Mouse (Mus musculus): ENCODE measurements around the gene Defa35. TPM values are rescaled to one million over a fixed set of nuclear protein-coding genes. Genes with fewer than 3 reads are reported as not detected.
"Not testable (repeated sequence)": the region's sequence is repeated elsewhere in the genome, so short reads cannot be mapped to it uniquely, and the experiment has no call there.

Gene Defa35
- not detected for total RNA-seq (2022)

GRCm38 (mm10) chr8:21064738-21065137 is at the start of gene Defa35:
TSS of gene Defa35 (plus strand) at chr8:21065038.
- not testable (repeated sequence) for DNase-seq (ENCODE audit: low spot score in 2 of 2)

- DNase-seq (ENCODE audit: low spot score in 2 of 2): not testable (repeated sequence)
Observed at GRCm38 (mm10) chr8:21025245-21025644, 39.6 kb upstream of the Defa35 start, which contains the start of gene Defa21. TSS of gene Defa21 (plus strand) at chr8:21025545.

GRCm38 (mm10) chr8:21054747-21055146 is 10.1 kb upstream of the Defa35 start, which contains the start of gene Defa23:
TSS of gene Defa23 (plus strand) at chr8:21055047.
- not testable (repeated sequence) for DNase-seq (ENCODE audit: low spot score in 2 of 2)

- not testable (repeated sequence) for DNase-seq (ENCODE audit: low spot score in 2 of 2)
Observed at GRCm38 (mm10) chr8:21084142-21084541, 19.3 kb downstream of the Defa35 start, which contains the start of gene Defa25. TSS of gene Defa25 (plus strand) at chr8:21084442.

GRCm38 (mm10) chr8:21093106-21093505 is 28.3 kb downstream of the Defa35 start:
- DNase-seq (ENCODE audit: low spot score in 2 of 2): no peak

GRCm38 (mm10) chr8:21095950-21096349 is 31.1 kb downstream of the Defa35 start, which contains the start of gene Gm14851:
TSS of gene Gm14851 (minus strand) at chr8:21096050.
- not testable (repeated sequence) for DNase-seq (ENCODE audit: low spot score in 2 of 2)

Other genes with a start within 250 kb of the Defa35 start
- not detected for gene Defb33, start 172.4 kb upstream of the Defa35 start, total RNA-seq (2022)
- gene Gm15056, start 162.4 kb upstream of the Defa35 start, total RNA-seq (2022): not detected
- not detected for gene Gm6040, start 143.0 kb upstream of the Defa35 start, total RNA-seq (2022)
- not detected for gene AY761185, start 120.3 kb upstream of the Defa35 start, total RNA-seq (2022)
- not detected for gene Defa21, start 39.5 kb upstream of the Defa35 start, total RNA-seq (2022)
- gene Defa23, start 10.0 kb upstream of the Defa35 start, total RNA-seq (2022): not detected
- gene Defa25, start 19.4 kb downstream of the Defa35 start, total RNA-seq (2022): not detected
- gene Gm14851, start 31.0 kb downstream of the Defa35 start, total RNA-seq (2022): not detected
- gene Defa30, start 69.6 kb downstream of the Defa35 start, total RNA-seq (2022): not detected
- not detected for gene Defa22, start 97.2 kb downstream of the Defa35 start, total RNA-seq (2022)
- not detected for gene Defa31, start 126.6 kb downstream of the Defa35 start, total RNA-seq (2022)
- gene Gm15293, start 136.5 kb downstream of the Defa35 start, total RNA-seq (2022): not detected
- not detected for gene Gm15292, start 184.7 kb downstream of the Defa35 start, total RNA-seq (2022)